Mouse (Mus musculus): Measurements from ENCODE around the gene Krtcap3. TPM values are rescaled to one million over a fixed set of nuclear protein-coding genes. Genes with fewer than 3 reads are reported as not detected.
A peak's percentile ranks its signal among the peaks of the same experiment; 100 is the strongest.

The Krtcap3 gene
- polyA plus RNA-seq, 1 experiment: 20.0 TPM

DNA sequence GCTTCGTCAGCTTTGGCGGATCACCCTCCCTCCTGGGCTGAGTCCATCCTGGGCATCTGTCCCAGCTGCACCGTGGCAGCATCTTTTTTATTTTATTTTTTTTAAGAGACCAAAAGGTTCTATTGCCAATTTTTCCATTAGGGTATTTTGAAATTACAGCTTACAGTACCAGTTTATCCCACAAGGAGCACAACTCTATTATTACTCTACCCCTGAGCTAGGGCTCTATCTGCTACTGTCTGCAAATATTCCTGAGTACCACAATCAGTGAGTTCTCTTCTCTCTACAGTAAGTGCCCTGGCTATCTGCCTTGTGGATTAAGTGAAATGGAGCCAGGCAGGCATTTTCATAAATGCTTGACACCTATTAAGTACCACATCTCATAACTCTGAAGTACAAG is 37.2 kb downstream of the Krtcap3 start:
- Histone ChIP-seq H3K4me3 (replicated peaks; ENCODE audit: control insufficient read depth, low read depth, low read length) (no peak overlapping the region), H3K27ac (ENCODE audit: control insufficient read depth, insufficient read depth, low read depth, low read length, poor library complexity) (peak overlapping the region; percentile 17), H3K4me1 (ENCODE audit: control insufficient read depth, insufficient read depth, low read length) (peaks cover 4% of the 10 kb centered on the region; the same call in 1 of the 2 replicates)
- 46% methylated on average over 3 of the region's 3 CpGs for WGBS
- no peak for TF ChIP-seq CTCF (IDR thresholded peaks at IDR 0.05; ENCODE audit: control insufficient read depth, insufficient read depth, low read length)
- TF ChIP-seq POLR2A (IDR thresholded peaks at IDR 0.05; ENCODE audit: borderline replicate concordance, control insufficient read depth, low read depth, low read length): no peak

DNA sequence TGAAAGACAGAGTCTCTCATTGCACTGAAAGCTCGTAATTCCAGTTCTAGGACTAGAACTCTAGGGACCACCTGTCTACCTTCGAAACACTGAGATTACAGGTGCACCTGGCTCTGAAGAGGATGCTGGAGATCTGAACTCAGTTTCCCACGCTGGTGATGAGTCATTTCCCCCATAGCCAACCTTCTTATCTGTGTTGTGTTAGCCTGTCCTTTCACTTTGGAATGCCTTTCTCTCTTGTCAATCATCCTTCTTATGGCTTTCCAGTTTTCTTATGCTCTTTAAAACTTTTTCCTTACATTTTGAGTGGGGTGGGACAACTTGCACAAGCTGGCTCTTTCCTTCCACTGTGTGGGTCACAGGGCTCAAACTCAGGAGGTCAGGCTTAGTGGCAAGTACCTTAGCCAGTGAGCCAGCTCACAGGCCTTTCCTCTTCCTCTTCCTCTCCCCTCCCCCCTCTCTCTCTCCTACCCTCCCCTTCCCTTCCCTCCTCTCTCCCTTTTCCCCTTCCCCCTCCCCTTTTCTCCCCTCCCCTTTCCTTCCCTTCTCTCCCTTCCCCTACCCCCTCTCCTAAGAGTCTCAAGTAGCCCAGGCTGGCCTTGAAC is 38.2 kb downstream of the Krtcap3 start:
- Histone ChIP-seq H3K4me3 (replicated peaks; ENCODE audit: control insufficient read depth, low read depth, low read length) (no peak overlapping the region), H3K27ac (ENCODE audit: control insufficient read depth, insufficient read depth, low read depth, low read length, poor library complexity) (peak overlapping the region; percentile 9; the same call in 1 of the 2 replicates), H3K4me1 (ENCODE audit: control insufficient read depth, insufficient read depth, low read length) (peaks cover 4% of the 10 kb centered on the region; the same call in 1 of the 2 replicates)
- TF ChIP-seq POLR2A (IDR thresholded peaks at IDR 0.05; ENCODE audit: borderline replicate concordance, control insufficient read depth, low read depth, low read length) (no peak), CTCF (IDR thresholded peaks at IDR 0.05; ENCODE audit: control insufficient read depth, insufficient read depth, low read length) (no peak)
- WGBS: 56% methylated on average over 3 of the region's 3 CpGs

- WGBS: 3% methylated on average over 45 of the region's 45 CpGs
- H3K27ac ChIP-seq (ENCODE audit: control insufficient read depth, insufficient read depth, low read depth, low read length, poor library complexity): peak within 1 kb of the TSS; percentile 69
- H3K4me3 ChIP-seq (replicated peaks; ENCODE audit: control insufficient read depth, low read depth, low read length): peak within 1 kb of the TSS; percentile 69
- H3K4me1 ChIP-seq (ENCODE audit: control insufficient read depth, insufficient read depth, low read length): peaks cover 4% of the 10 kb centered on the region; the same call in 1 of the 2 replicates
- peak; percentile 72; the same call in 1 of the 2 replicates for TF ChIP-seq POLR2A (IDR thresholded peaks at IDR 0.05; ENCODE audit: borderline replicate concordance, control insufficient read depth, low read depth, low read length)
- no peak for TF ChIP-seq CTCF (IDR thresholded peaks at IDR 0.05; ENCODE audit: control insufficient read depth, insufficient read depth, low read length)
Observed at GRCm38 (mm10) chr5:31290521-31291360, 39.2 kb downstream of the Krtcap3 start, which contains the start of gene Ift172. Gene Ift172 (minus strand): TSS chr5:31291116.

DNA sequence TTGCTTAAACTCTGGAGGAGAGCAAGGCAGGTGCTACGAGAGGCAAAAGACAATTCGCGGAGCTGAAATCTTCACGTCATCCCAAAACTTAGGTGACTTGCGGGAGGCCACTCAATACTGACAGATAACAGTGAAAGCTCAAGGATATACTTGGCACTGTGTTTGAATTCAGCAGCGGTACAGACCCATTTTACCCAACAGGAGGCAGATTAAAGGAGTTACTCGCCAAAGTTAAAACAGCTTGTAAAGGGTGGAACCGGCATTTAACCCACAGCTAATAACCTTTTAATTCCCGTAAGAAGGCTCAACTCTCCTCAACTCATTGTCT is 39.8 kb downstream of the Krtcap3 start:
- Histone ChIP-seq H3K4me3 (replicated peaks; ENCODE audit: control insufficient read depth, low read depth, low read length) (peak overlapping the region; percentile 69), H3K27ac (ENCODE audit: control insufficient read depth, insufficient read depth, low read depth, low read length, poor library complexity) (peak overlapping the region; percentile 69), H3K4me1 (ENCODE audit: control insufficient read depth, insufficient read depth, low read length) (peaks cover 4% of the 10 kb centered on the region; the same call in 1 of the 2 replicates)
- TF ChIP-seq POLR2A (IDR thresholded peaks at IDR 0.05; ENCODE audit: borderline replicate concordance, control insufficient read depth, low read depth, low read length) (no peak), CTCF (IDR thresholded peaks at IDR 0.05; ENCODE audit: control insufficient read depth, insufficient read depth, low read length) (no peak)
- 6% methylated on average over 9 of the region's 9 CpGs for WGBS

GRCm38 (mm10) chr5:31294964-31295605 is 43.6 kb downstream of the Krtcap3 start:
- 23% methylated on average over 29 of the region's 29 CpGs for WGBS
- TF ChIP-seq CTCF (IDR thresholded peaks at IDR 0.05; ENCODE audit: control insufficient read depth, insufficient read depth, low read length) (no peak), POLR2A (IDR thresholded peaks at IDR 0.05; ENCODE audit: borderline replicate concordance, control insufficient read depth, low read depth, low read length) (no peak)
- no peak overlapping the region for H3K27ac ChIP-seq (ENCODE audit: control insufficient read depth, insufficient read depth, low read depth, low read length, poor library complexity)
- H3K4me3 ChIP-seq (replicated peaks; ENCODE audit: control insufficient read depth, low read depth, low read length): no peak overlapping the region
- no peaks in the 10 kb centered on the region; the same call in 1 of the 2 replicates for H3K4me1 ChIP-seq (ENCODE audit: control insufficient read depth, insufficient read depth, low read length)

GRCm38 (mm10) chr5:31295606-31296141 is 44.2 kb downstream of the Krtcap3 start, which contains the start of gene Fndc4:
Gene Fndc4 (minus strand): TSS chr5:31296080.
- 0% methylated on average over 45 of the region's 46 CpGs for WGBS
- Histone ChIP-seq H3K27ac (ENCODE audit: control insufficient read depth, insufficient read depth, low read depth, low read length, poor library complexity) (no peak within 1 kb of the TSS), H3K4me1 (ENCODE audit: control insufficient read depth, insufficient read depth, low read length) (no peaks in the 10 kb centered on the region), H3K4me3 (replicated peaks; ENCODE audit: control insufficient read depth, low read depth, low read length) (no peak within 1 kb of the TSS)
- no peak for TF ChIP-seq POLR2A (IDR thresholded peaks at IDR 0.05; ENCODE audit: borderline replicate concordance, control insufficient read depth, low read depth, low read length)
- no peak for TF ChIP-seq CTCF (IDR thresholded peaks at IDR 0.05; ENCODE audit: control insufficient read depth, insufficient read depth, low read length)

- 74% methylated on average over 13 of the region's 13 CpGs for WGBS
- H3K4me3 ChIP-seq (replicated peaks; ENCODE audit: control insufficient read depth, low read depth, low read length): no peak within 1 kb of the TSS
- H3K27ac ChIP-seq (ENCODE audit: control insufficient read depth, insufficient read depth, low read depth, low read length, poor library complexity): no peak within 1 kb of the TSS
- TF ChIP-seq POLR2A (IDR thresholded peaks at IDR 0.05; ENCODE audit: borderline replicate concordance, control insufficient read depth, low read depth, low read length): no peak
- TF ChIP-seq CTCF (IDR thresholded peaks at IDR 0.05; ENCODE audit: control insufficient read depth, insufficient read depth, low read length): no peak
- no peaks in the 10 kb centered on the region for H3K4me1 ChIP-seq (ENCODE audit: control insufficient read depth, insufficient read depth, low read length)
Observed at GRCm38 (mm10) chr5:31297047-31297757, 45.7 kb downstream of the Krtcap3 start, which contains the start of gene Gckr. Gene Gckr (plus strand): TSS chr5:31297443.

Measured in bone marrow, adult 2 months (tissue).